Mouse (Mus musculus) limb, embryonic 11.5 days (tissue): ENCODE measurements at regions not wholly inside any gene's neighbourhood (a gene's known extent, or its start where the extent isn't known, plus 50 kb on each side); places are given as distances from the start of the nearest gene placed in this dataset.

ENCODE experiments used
- ATAC-seq: fragments of 200-750 bp; cut with Nextera tagmentation; 2 replicates; pipeline ENCODE4 v1.8.0; 2017; ENCODE audit warnings: low read depth; ENCODE audit not compliant: insufficient number of reproducible peaks, low FRiP score, low TSS enrichment
- DNase-seq: peaks from one replicate; pipeline ENCODE4 v3.0.0-alpha.2; 2015; ENCODE audit warnings: low spot score
- H3K27ac ChIP-seq: fragments of 300-500 bp; sonication (generic); replicated peaks from 2 replicates; pipeline ENCODE4 v1.5.1; 2014; ENCODE audit warnings: low read depth, mild to moderate bottlenecking, low read length
- H3K27me3 ChIP-seq: fragments of 300-500 bp; sonication (generic); 2 replicates; pipeline ENCODE4 v1.6.1; 2014; ENCODE audit warnings: mild to moderate bottlenecking, low read length, mixed read lengths; ENCODE audit not compliant: control insufficient read depth, insufficient read depth
- H3K36me3 ChIP-seq: fragments of 300-500 bp; sonication (generic); 2 replicates; pipeline ENCODE4 v1.6.1; 2014; ENCODE audit warnings: mild to moderate bottlenecking, low read length, moderate library complexity, mixed read lengths; ENCODE audit not compliant: control insufficient read depth, insufficient read depth
- H3K4me1 ChIP-seq: fragments of 300-500 bp; sonication (generic); 2 replicates; pipeline ENCODE4 v1.6.1; 2014; ENCODE audit warnings: low read length, mixed read lengths; ENCODE audit not compliant: control insufficient read depth, insufficient read depth
- H3K4me2 ChIP-seq: fragments of 300-500 bp; sonication (generic); 2 replicates; pipeline ENCODE4 v1.6.1; 2014; ENCODE audit warnings: low read depth, mild to moderate bottlenecking, moderate library complexity; ENCODE audit not compliant: severe bottlenecking
- H3K4me3 ChIP-seq: fragments of 300-500 bp; sonication (generic); 2 replicates; pipeline ENCODE4 v1.5.1; 2014; ENCODE audit warnings: low read depth, low read length
- H3K9ac ChIP-seq: fragments of 300-500 bp; sonication (generic); 2 replicates; pipeline ENCODE4 v1.6.1; 2014; ENCODE audit warnings: mild to moderate bottlenecking, low read length
- H3K9me3 ChIP-seq: fragments of 300-500 bp; sonication (generic); 2 replicates; pipeline ENCODE4 v1.6.1; 2016; ENCODE audit warnings: low read length; ENCODE audit not compliant: control insufficient read depth
- WGBS: fragments of 180-500 bp; shearing (Covaris S2); extraction: QIAGEN DNeasy Blood & Tissue Kit; methylation state at CpG from one replicate; pipeline ENCODE4 v1.1.7; 2014; 5-methylcytosine and 5-hydroxymethylcytosine counted together

DNA sequence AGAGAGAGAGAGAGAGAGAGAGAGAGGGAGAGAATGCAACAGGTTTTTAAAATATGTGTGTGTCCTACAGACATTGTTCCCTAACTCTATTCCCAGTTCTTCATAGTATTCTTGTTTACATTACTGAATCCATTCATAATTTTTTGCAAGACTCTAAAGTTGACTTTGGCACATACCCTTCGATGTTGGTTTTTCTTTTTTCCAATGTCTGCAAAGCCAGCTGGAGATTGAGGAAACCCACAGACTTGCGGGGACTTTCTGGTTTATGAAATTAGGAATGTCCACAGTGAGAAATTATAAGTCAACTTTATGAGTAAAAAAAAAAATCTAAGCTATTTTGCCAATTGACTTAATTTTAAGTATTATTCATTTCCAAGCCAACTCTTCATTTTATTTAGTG is 379.7 kb upstream of the Adamts5 start:
- Histone ChIP-seq H3K36me3 (no peaks in the 10 kb centered on the region), H3K4me1 (no peaks in the 10 kb centered on the region), H3K27ac (no peak overlapping the region), H3K9me3 (no peaks in the 10 kb centered on the region), H3K9ac (no peak overlapping the region), H3K4me3 (no peak overlapping the region), H3K27me3 (no peaks in the 10 kb centered on the region), H3K4me2 (no peak overlapping the region)
- DNase-seq = no peak
- ATAC-seq = no peak
- WGBS = 98% methylated on average over 2 of the region's 2 CpGs

DNA sequence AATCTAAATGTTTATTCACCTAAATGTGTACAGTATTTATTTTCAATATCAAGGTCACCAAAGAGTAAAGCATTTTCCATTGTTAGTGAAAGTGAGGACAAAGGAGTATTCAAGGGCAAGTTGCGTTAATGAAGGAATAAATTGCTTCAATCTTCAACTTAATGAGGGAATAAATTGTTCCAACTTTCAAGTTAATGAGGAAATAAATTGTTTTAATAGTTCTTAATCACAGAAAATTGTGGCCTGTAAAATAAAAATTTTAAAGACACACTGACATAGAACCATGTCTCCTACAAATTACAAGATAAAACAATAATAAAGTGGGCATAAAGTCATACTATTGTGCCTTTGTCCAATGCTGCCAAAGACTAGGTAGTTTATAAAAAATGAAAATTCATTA is 375.4 kb upstream of the Adamts5 start:
- ATAC-seq (no peak), DNase-seq (no peak)
- no peak overlapping the region for H3K9ac ChIP-seq
- H3K4me3 ChIP-seq = no peak overlapping the region
- no peak overlapping the region for H3K27ac ChIP-seq
- no peaks in the 10 kb centered on the region for H3K27me3 ChIP-seq
- H3K9me3 ChIP-seq = no peaks in the 10 kb centered on the region
- no peaks in the 10 kb centered on the region for H3K4me1 ChIP-seq
- no peak overlapping the region for H3K4me2 ChIP-seq
- H3K36me3 ChIP-seq = no peaks in the 10 kb centered on the region
- WGBS = 71% methylated on average over 1 of the region's 1 CpGs

DNA sequence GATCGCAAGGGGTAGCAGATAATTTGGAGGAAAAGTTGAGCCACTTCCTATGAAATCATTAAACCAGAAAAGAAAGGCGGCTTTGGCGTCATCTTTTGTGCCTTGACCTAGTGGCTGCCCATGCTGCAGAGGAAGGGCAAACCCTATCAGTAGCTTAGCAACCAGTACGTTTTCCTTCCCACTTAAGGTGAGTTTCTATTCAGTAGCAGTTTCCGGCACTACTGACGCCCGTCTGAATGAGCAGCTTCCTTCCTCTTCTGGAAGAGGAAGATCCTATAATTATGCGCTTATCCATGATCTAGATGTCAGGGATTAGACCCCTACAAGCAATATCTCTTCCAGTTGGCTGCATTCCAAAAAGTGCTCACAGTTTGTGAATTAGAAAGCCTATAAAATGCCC is 360.0 kb upstream of the Adamts5 start:
- H3K9ac ChIP-seq = no peak overlapping the region
- H3K4me3 ChIP-seq = no peak overlapping the region
- no peaks in the 10 kb centered on the region for H3K4me1 ChIP-seq
- WGBS = 74% methylated on average over 8 of the region's 8 CpGs
- ATAC-seq (no peak), DNase-seq (no peak)
- H3K9me3 ChIP-seq = no peaks in the 10 kb centered on the region
- no peak overlapping the region for H3K4me2 ChIP-seq
- no peak overlapping the region for H3K27ac ChIP-seq
- no peaks in the 10 kb centered on the region for H3K36me3 ChIP-seq
- no peaks in the 10 kb centered on the region for H3K27me3 ChIP-seq

DNA sequence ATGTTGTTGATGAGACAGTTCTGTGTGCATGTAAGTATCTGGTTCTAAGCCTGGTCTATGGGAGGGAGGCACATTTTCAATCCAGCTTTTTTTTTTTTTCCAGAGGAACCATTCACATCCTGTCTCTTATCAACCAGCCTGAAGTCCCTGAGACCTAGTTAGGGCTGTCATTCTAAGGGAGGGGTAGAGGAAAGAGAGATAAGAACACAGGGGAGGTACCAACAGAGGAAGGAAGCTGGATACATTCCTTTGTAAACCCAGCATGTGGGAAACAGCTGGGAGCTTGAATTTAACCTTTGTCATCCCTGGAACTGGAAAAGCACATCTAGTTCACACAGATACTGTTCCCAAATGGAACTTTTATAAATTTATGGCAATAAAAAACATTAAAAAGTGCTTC is 351.0 kb upstream of the Adamts5 start:
- no peak for ATAC-seq

DNA sequence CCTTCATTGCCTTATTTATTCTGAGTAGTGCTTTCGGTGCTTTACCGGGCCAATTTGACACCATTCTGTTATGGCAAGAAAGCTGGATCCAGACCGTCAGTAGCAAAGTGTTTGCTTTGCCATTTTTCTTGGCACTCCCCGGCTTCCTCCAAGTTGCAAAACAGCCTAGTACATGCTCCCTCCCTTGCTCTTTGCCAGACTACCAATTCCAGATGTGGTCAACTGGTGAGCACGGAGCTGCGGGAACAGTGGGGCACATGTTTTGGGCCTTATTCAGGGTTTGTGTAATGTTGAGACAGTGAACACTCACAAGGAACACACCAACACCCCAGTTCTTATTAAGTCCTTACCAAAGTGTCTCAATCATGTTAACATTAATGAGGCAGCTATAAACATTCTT is 348.4 kb upstream of the Adamts5 start:
- H3K4me1 ChIP-seq = no peaks in the 10 kb centered on the region
- no peak for DNase-seq
- no peak overlapping the region for H3K27ac ChIP-seq
- H3K4me2 ChIP-seq = no peak overlapping the region
- ATAC-seq = no peak
- no peak overlapping the region for H3K4me3 ChIP-seq
- no peaks in the 10 kb centered on the region for H3K27me3 ChIP-seq
- WGBS = 77% methylated on average over 6 of the region's 6 CpGs
- H3K9ac ChIP-seq = no peak overlapping the region
- no peaks in the 10 kb centered on the region for H3K9me3 ChIP-seq
- no peaks in the 10 kb centered on the region for H3K36me3 ChIP-seq

More for the DNA sequence above, 351.0 kb upstream of the Adamts5 start:
- H3K9me3 ChIP-seq = no peaks in the 10 kb centered on the region
- no peaks in the 10 kb centered on the region for H3K36me3 ChIP-seq
- DNase-seq = no peak
- H3K27me3 ChIP-seq = no peaks in the 10 kb centered on the region
- H3K4me3 ChIP-seq = no peak overlapping the region
- no peaks in the 10 kb centered on the region for H3K4me1 ChIP-seq
- no peak overlapping the region for H3K4me2 ChIP-seq
- no peak overlapping the region for H3K27ac ChIP-seq
- H3K9ac ChIP-seq = no peak overlapping the region

DNA sequence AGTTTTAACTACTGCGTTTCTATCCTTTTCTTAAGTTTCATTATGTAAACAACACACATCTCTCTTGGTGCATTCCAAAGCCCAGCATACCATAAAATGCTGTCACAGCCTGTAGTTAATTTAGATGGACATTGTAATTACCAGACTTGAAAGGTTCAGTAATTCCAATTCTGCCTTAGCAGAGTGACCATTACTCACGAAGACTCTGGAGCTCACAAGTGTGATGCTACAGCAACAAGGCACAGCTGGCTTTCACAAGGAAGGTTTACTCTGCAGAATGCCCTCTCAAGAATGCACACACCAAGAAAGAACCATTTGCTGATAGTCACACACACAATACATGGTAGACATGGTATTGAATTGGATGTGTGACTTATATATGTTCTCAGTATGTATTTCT is 342.6 kb upstream of the Adamts5 start:
- no peaks in the 10 kb centered on the region for H3K36me3 ChIP-seq
- H3K9me3 ChIP-seq = no peaks in the 10 kb centered on the region
- ATAC-seq (no peak), DNase-seq (no peak)
- H3K27me3 ChIP-seq = no peaks in the 10 kb centered on the region
- no peak overlapping the region for H3K4me2 ChIP-seq
- 15% methylated on average over 2 of the region's 2 CpGs for WGBS
- H3K9ac ChIP-seq = no peak overlapping the region
- no peak overlapping the region for H3K27ac ChIP-seq
- no peaks in the 10 kb centered on the region for H3K4me1 ChIP-seq
- no peak overlapping the region for H3K4me3 ChIP-seq

DNA sequence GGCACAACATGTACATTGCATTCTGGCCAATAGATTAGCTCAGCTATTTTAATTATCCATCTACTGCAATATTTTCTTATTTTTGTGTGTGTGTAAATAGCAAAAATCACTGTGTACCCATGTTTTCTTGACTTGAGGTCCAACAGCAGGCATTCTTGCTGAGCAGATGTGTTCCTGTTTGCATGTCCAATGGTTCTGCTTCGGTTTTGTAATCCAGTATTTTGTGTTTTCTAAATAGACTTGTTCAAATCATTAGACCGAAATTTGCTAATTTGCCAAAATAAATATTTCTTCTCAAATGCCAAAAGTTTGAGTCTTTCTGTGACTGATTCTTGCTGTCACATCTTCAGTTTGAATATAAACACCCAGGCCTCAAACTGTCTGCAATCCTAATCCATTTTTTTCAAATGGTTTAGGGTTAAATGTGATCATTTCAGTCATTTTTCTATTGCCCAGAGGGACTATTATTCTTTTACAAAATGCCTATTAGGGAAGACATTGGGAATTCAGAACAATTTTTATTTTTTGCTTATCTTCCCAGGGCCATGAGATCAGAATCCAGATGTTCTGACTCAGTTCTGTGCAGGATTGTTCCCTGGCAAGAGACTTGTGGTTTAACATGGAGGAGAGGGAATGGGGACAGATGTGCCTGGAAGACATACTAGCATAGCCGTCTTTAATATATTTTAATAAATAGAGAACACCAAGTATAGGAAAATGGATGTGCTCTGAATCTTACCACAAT is 341.3 kb upstream of the Adamts5 start:
- no peak overlapping the region for H3K27ac ChIP-seq
- ATAC-seq (no peak), DNase-seq (no peak)
- no peaks in the 10 kb centered on the region for H3K36me3 ChIP-seq
- H3K4me3 ChIP-seq = no peak overlapping the region
- H3K27me3 ChIP-seq = no peaks in the 10 kb centered on the region
- H3K4me1 ChIP-seq = no peaks in the 10 kb centered on the region
- no peak overlapping the region for H3K4me2 ChIP-seq
- no peaks in the 10 kb centered on the region for H3K9me3 ChIP-seq
- H3K9ac ChIP-seq = no peak overlapping the region
- 87% methylated on average over 3 of the region's 3 CpGs for WGBS

DNA sequence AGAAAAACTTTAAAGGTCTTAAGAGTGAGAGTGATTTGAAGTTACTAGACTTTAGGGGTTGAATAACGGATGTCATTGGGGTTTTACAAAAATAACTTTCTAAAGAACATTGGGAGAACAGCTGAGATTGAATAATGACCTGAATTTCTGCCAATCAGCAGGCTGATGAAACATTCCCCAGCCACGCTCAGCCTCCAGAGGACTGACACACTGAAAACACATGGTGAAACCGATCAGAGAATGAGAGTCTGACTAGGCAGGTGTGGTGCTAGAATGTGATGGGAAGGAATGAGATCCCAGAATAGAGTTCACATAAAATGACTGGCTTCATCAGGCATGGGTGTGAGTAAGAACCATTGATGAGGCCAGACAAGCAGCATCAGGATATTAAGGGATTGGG is 321.4 kb upstream of the Adamts5 start:
- no peaks in the 10 kb centered on the region for H3K9me3 ChIP-seq
- ATAC-seq = no peak
- no peak for DNase-seq
- no peak overlapping the region for H3K27ac ChIP-seq
- H3K9ac ChIP-seq = no peak overlapping the region
- H3K36me3 ChIP-seq = no peaks in the 10 kb centered on the region
- H3K4me2 ChIP-seq = no peak overlapping the region
- H3K4me1 ChIP-seq = no peaks in the 10 kb centered on the region
- WGBS = 77% methylated on average over 3 of the region's 3 CpGs
- no peak overlapping the region for H3K4me3 ChIP-seq
- H3K27me3 ChIP-seq = no peaks in the 10 kb centered on the region

DNA sequence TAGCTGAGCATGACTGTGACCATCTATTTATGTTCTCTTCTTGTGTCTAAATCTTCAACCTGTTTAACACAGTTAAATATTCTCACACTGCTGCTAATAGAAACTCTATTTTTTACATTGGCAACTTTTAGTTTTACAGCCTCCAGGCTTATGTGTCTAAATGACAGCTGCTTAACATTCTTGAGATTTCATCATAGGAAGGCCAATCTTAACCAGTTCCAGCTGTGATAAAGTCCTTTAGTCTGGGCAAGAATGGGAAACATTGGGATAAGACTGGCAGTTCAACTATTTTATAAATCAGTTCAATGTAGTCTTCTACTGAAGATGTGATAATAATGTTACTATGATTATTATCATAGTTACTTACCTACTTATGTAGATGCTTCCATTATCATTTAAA is 308.9 kb upstream of the Adamts5 start:
- no peak for ATAC-seq
- H3K9me3 ChIP-seq = no peaks in the 10 kb centered on the region
- no peak for DNase-seq
- H3K36me3 ChIP-seq = no peaks in the 10 kb centered on the region
- H3K4me2 ChIP-seq = no peak overlapping the region
- no peak overlapping the region for H3K27ac ChIP-seq
- no peak overlapping the region for H3K9ac ChIP-seq
- no peaks in the 10 kb centered on the region for H3K27me3 ChIP-seq
- no peak overlapping the region for H3K4me3 ChIP-seq
- H3K4me1 ChIP-seq = no peaks in the 10 kb centered on the region
